Mouse (Mus musculus): ENCODE measurements around the gene Maml2. TPM values are rescaled to one million over a fixed set of nuclear protein-coding genes. Genes with fewer than 3 reads are reported as not detected.

Gene Maml2
- total RNA-seq (2023): 10 to 100 TPM in 1 of 2 experiments, 1 to 10 TPM in 1; 9.7 to 10.4 TPM

GRCm38 (mm10) chr9:13297668-13298512 lies at the start of gene Maml2:
Maml2 (plus strand) TSS chr9:13297957.

GRCm38 (mm10) chr9:13446703-13447285 lies 149.0 kb downstream of the Maml2 start, which contains the start of gene Gm17571:
Gm17571 (minus strand) TSS chr9:13446753.

DNA sequence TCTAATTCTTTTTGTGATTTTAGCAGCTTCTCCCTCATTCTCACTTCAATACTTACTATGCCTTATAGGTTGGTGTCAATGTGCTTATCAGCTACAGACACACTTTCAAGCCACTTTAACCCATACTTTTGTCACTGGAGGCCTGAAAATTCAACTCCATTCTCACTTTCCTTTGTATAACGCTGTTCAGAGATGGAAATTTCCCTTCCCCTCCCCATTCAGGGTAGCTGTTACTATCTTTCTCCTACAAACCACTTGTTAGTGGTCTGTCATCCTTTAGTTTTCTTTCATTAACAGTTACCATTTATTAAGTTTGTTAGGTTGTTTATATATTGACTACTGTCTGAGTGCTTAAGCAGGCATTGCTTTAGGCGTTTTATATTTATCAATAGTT lies 450.6 kb downstream of the Maml2 start, which contains the start of gene Mtmr2:
Mtmr2 (plus strand) TSS at position 7 of the 394 bp plus-strand sequence.

Other genes starting within 250 kb of the Maml2 start
- 1 to 10 TPM; 7.7 to 8.8 TPM for gene Jrkl, start 52.1 kb upstream of the Maml2 start, total RNA-seq (2023)
- gene Ccdc82, start 51.0 kb upstream of the Maml2 start, total RNA-seq (2023): 10 to 100 TPM; 23.4 to 23.5 TPM
- not detected for gene Gm17571, start 148.8 kb downstream of the Maml2 start, total RNA-seq (2023)

Measured in monocyte, adult 59 days (primary cell).